Mouse (Mus musculus) ovary, adult 2 months (tissue): Measurements from ENCODE around the gene Cops2. TPM values are rescaled to one million over a fixed set of nuclear protein-coding genes. Genes with fewer than 3 reads are reported as not detected.

Source experiments
- polyA plus RNA-seq: library from polyadenylated mRNA; depleted of rRNA; stranded (reverse); fragments of >200 nt; gene quantifications from 2 replicates; pipeline ENCODE4 v1.2.3, GENCODE M21; 2012; rRNA removed

The Cops2 gene
- polyA plus RNA-seq, result 2.9 and 3.5 TPM in 2 replicates

DNA sequence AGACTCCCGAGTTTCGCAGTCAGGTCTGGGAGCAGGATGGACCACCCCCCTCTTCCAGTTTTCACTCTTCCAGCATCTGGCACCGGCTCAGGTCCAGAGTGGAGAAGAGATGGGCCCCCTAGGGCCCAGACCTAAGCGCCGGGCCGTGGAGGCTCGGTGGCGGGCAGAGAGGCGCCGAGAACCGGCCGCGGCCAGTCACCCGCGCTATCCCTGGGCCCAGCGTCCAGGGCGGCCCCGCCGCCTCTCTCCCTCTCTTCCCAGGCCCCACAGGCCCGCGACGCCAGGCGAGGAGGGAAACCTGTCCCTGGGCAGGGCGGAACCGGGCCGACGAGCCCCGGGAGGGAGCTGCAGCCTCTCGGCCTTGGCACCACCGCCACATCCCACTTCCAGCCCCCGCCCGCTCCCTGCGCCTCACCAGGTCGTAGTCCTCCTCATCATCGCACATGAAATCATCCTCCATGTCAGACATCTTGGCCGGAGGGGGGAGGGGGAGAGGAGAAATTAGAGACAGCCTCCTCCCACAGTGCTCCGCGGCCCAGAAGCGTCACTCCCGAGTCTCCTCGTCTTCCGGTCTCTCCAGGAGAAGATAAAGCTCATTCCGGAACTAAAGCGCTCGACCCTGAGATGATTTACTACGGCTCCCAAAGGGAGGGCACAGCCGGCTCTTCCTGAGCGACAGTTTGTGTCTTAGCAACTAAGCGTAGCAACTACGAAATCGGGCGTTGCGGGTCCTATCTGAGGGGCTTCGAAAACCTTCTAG lies at the start of gene Cops2, which contains the start of gene Galk2:
TSS of gene Cops2 (minus strand) at position 619 of the 760 bp plus-strand sequence.
TSS of gene Galk2 (plus strand) at position 589 of the 760 bp plus-strand sequence.

DNA sequence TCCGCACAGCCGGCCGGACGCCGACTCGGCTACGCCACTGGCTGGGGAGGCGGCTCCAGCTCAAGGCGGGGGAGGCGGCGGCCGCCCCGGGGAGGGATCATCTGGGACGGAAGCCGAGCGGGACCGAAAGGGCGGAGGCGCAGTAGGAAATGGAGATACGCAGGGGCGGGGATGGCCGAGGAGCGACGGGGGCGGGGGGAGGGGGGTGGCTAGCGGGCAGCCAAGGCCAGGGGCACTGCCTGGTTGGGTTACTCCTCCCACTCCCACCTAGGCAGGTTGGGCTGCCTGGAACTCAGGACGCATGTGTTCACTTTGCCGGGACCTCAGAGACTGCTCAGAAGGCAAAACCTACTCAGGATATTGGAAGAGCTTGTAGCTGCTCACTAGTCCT lies 76.2 kb downstream of the Cops2 start, which contains the start of gene Secisbp2l:
TSS of gene Secisbp2l (minus strand) at position 152 of the 391 bp plus-strand sequence.

Other genes starting within 250 kb of the Cops2 start
- gene Cep152, start 234.0 kb downstream of the Cops2 start, polyA plus RNA-seq, result 1.2 and 1.3 TPM in 2 replicates
- gene Eid1, start 186.0 kb downstream of the Cops2 start, polyA plus RNA-seq, result 25.3 and 35.3 TPM in 2 replicates
- gene Shc4, start 135.0 kb downstream of the Cops2 start, polyA plus RNA-seq, result 0.29 and 0.50 TPM in 2 replicates
- gene Secisbp2l, start 76.3 kb downstream of the Cops2 start, polyA plus RNA-seq, result 8.7 and 8.9 TPM in 2 replicates
- gene Galk2, start within 50 bp of the Cops2 start, polyA plus RNA-seq, result 18.8 and 19.2 TPM in 2 replicates
- 2.2 and 2.9 TPM in 2 replicates for gene Fgf7, start 175.5 kb upstream of the Cops2 start, polyA plus RNA-seq